Mouse (Mus musculus) spleen, postnatal 36 days (tissue): ENCODE measurements around the gene Elf5.
A peak's percentile ranks its signal among the peaks of the same experiment; 100 is the strongest.

Source experiments
- DNase-seq, 2 experiments: peaks; one replicate each; pipeline ENCODE4 v3.0.0; 2022; ENCODE audit warnings: low spot score in 2 of 2, mixed read lengths in 1 of 2

The Elf5 gene

GRCm38 (mm10) chr2:103435110-103435509 lies 23.6 kb downstream of the Elf5 start:
- no peak for DNase-seq

GRCm38 (mm10) chr2:103436534-103436933 lies 25.0 kb downstream of the Elf5 start:
- no peak for DNase-seq

- no peak for DNase-seq
Observed at GRCm38 (mm10) chr2:103439071-103439622, 27.7 kb downstream of the Elf5 start.

GRCm38 (mm10) chr2:103439710-103440109 lies 28.2 kb downstream of the Elf5 start:
- peak; percentile 43 to 54 for DNase-seq

GRCm38 (mm10) chr2:103445776-103446175 lies 34.3 kb downstream of the Elf5 start:
- DNase-seq = peak in 1 of 2 experiments; percentile 30

- no peak for DNase-seq
Observed at GRCm38 (mm10) chr2:103446326-103446725, 34.8 kb downstream of the Elf5 start.

- DNase-seq = no peak
Observed at GRCm38 (mm10) chr2:103448947-103449560, 37.6 kb downstream of the Elf5 start.

GRCm38 (mm10) chr2:103449813-103450212 lies 38.3 kb downstream of the Elf5 start:
- DNase-seq = no peak

- no peak for DNase-seq
Observed at GRCm38 (mm10) chr2:103450267-103450666, 38.8 kb downstream of the Elf5 start.

- DNase-seq = no peak
Observed at GRCm38 (mm10) chr2:103452550-103452949, 41.1 kb downstream of the Elf5 start.

- no peak for DNase-seq
Observed at GRCm38 (mm10) chr2:103455748-103456147, 44.3 kb downstream of the Elf5 start.

- DNase-seq = peak; percentile 67 to 74
Observed at GRCm38 (mm10) chr2:103456646-103457045, 45.2 kb downstream of the Elf5 start.

- DNase-seq = no peak
Observed at GRCm38 (mm10) chr2:103457048-103457447, 45.6 kb downstream of the Elf5 start.

GRCm38 (mm10) chr2:103457628-103458027 lies 46.1 kb downstream of the Elf5 start:
- no peak for DNase-seq

- DNase-seq = no peak
Observed at GRCm38 (mm10) chr2:103459069-103459468, 47.6 kb downstream of the Elf5 start.

GRCm38 (mm10) chr2:103461210-103461609 lies 49.7 kb downstream of the Elf5 start:
- DNase-seq = no peak

- no peak for DNase-seq
Observed at GRCm38 (mm10) chr2:103461743-103462142, 50.3 kb downstream of the Elf5 start.

- DNase-seq = no peak
Observed at GRCm38 (mm10) chr2:103462746-103463145, 51.3 kb downstream of the Elf5 start.

GRCm38 (mm10) chr2:103464524-103464923 lies 53.0 kb downstream of the Elf5 start:
- no peak for DNase-seq

GRCm38 (mm10) chr2:103465429-103465828 lies 53.9 kb downstream of the Elf5 start:
- DNase-seq = no peak

- DNase-seq = no peak
Observed at GRCm38 (mm10) chr2:103466272-103466671, 54.8 kb downstream of the Elf5 start.

GRCm38 (mm10) chr2:103466984-103467588 lies 55.6 kb downstream of the Elf5 start:
- no peak for DNase-seq

GRCm38 (mm10) chr2:103473362-103473761 lies 61.9 kb downstream of the Elf5 start:
- no peak for DNase-seq
